9 mouse cellular contexts compared by ENCODE assay signal in the genomic region with DNA sequence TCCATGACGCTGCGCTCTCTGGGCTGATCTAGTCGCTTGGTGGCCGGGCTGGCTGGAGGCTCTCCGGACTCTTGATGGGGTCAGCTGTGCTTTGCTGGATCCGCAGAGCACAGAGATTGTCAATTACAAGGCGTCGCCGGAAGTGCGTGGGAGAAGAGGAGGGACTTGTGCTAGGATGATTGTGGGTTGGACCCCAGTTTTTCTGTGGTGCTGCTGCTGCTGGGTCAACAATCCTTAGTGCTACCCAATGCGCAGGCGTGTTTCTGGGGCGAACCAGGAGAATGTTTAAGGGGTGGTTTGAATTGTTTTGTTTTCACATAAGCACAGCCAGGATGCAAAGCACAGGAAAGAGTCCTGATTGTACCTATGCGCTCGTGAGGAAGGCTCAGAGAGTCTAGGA. TPM values are rescaled to one million over a fixed set of nuclear protein-coding genes. Genes with fewer than 3 reads are reported as not detected.
DNase-seq lines count a peak whose midpoint lies in the region; ATAC-seq and TF ChIP-seq lines count a peak whose summit lies in the region.
"Had no signal": no experiment of that assay in that cellular context is flagged by ENCODE, and none has a peak within 500 bp of the region (broad histone marks: within the 10 kb centered on the region; RNA-seq: fewer than 3 reads in every experiment).

Rtl8b (minus strand) TSS at position 115 of the 400 bp plus-strand sequence.

- H3K4me3 ChIP-seq in forebrain, embryonic 13.5 days: peak within 1 kb of the TSS; percentile 32
- H3K4me3 ChIP-seq in heart, postnatal 0 days (ENCODE audit: low read depth, low read length): peak within 1 kb of the TSS; percentile 39
- peak within 1 kb of the TSS; percentile 30 to 32; a peak in 2 of 4 replicates for H3K4me3 ChIP-seq in liver, embryonic 14.5 days (ENCODE audit: insufficient read depth in 1 of 2, low read depth in 2 of 2, low read length in 2 of 2)
- peak within 1 kb of the TSS; percentile 33 for H3K4me3 ChIP-seq in stomach, embryonic 15.5 days (replicated peaks)

- TF ChIP-seq CTCF in heart, postnatal 0 days (IDR thresholded peaks at IDR 0.05; ENCODE audit: low read depth): no peak
- TF ChIP-seq CTCF in liver, embryonic 14.5 days (IDR thresholded peaks at IDR 0.05; ENCODE audit: low read depth): no peak

- peak within 1 kb of the TSS; percentile 61; the same call in 1 of the 2 replicates for H3K27ac ChIP-seq in forebrain, embryonic 13.5 days
- H3K27ac ChIP-seq in heart, postnatal 0 days (ENCODE audit: low read depth): 0 out of 2 replicates have a peak within 1 kb of the TSS, but pooled peaks have one; percentile 30
- no peak within 1 kb of the TSS for H3K27ac ChIP-seq in liver, embryonic 14.5 days
- H3K27ac ChIP-seq in stomach, embryonic 15.5 days: no peak within 1 kb of the TSS

- H3K9me3 ChIP-seq in forebrain, embryonic 13.5 days (replicated peaks): no peaks in the 10 kb centered on the region
- H3K9me3 ChIP-seq in heart, postnatal 0 days (replicated peaks; ENCODE audit: control insufficient read depth, low read length): no peaks in the 10 kb centered on the region
- no peaks in the 10 kb centered on the region for H3K9me3 ChIP-seq in liver, embryonic 14.5 days (ENCODE audit: control insufficient read depth, low read length)
- H3K9me3 ChIP-seq in stomach, embryonic 15.5 days: no peaks in the 10 kb centered on the region

- H3K36me3 ChIP-seq in forebrain, embryonic 13.5 days (ENCODE audit: poor library complexity, severe bottlenecking): no peaks in the 10 kb centered on the region
- H3K36me3 ChIP-seq in heart, postnatal 0 days (replicated peaks; ENCODE audit: control insufficient read depth, insufficient read depth, low read length): no peaks in the 10 kb centered on the region
- no peaks in the 10 kb centered on the region for H3K36me3 ChIP-seq in liver, embryonic 14.5 days (replicated peaks; ENCODE audit: control insufficient read depth, insufficient read depth, low read depth)
- H3K36me3 ChIP-seq in stomach, embryonic 15.5 days: no peaks in the 10 kb centered on the region

- no peak for TF ChIP-seq EP300 in heart, postnatal 0 days (IDR thresholded peaks at IDR 0.05; ENCODE audit: low read depth)
- no peak for TF ChIP-seq EP300 in liver, embryonic 14.5 days (IDR thresholded peaks at IDR 0.05; ENCODE audit: low read depth)

- peak; percentile 97 for ATAC-seq in forebrain, embryonic 13.5 days
- ATAC-seq in heart, postnatal 0 days (ENCODE audit: insufficient read depth, low read depth): peak; percentile 91
- peak; percentile 65 for ATAC-seq in liver, embryonic 14.5 days (ENCODE audit: insufficient read depth)
- peak; percentile 87 for ATAC-seq in stomach, embryonic 15.5 days (ENCODE audit: insufficient read depth, low FRiP score, low read depth)

- WGBS in forebrain, embryonic 13.5 days: 18% methylated on average over 9 of the region's 15 CpGs
- WGBS in heart, postnatal 0 days: 25% methylated on average over 12 of the region's 15 CpGs
- 16% methylated on average over 11 of the region's 15 CpGs for WGBS in liver, embryonic 14.5 days (ENCODE audit: insufficient replicate concordance)
- 11% methylated on average over 12 of the region's 15 CpGs for WGBS in stomach, embryonic 15.5 days

- H3K4me1 ChIP-seq in forebrain, embryonic 13.5 days: no peaks in the 10 kb centered on the region
- H3K4me1 ChIP-seq in heart, postnatal 0 days (ENCODE audit: control insufficient read depth, insufficient read depth): no peaks in the 10 kb centered on the region
- no peaks in the 10 kb centered on the region for H3K4me1 ChIP-seq in liver, embryonic 14.5 days (replicated peaks; ENCODE audit: control insufficient read depth in 2 of 2, insufficient read depth in 2 of 2, low read length in 1 of 2)
- no peaks in the 10 kb centered on the region for H3K4me1 ChIP-seq in stomach, embryonic 15.5 days

- H3K4me2 ChIP-seq in forebrain, embryonic 13.5 days: peak within 1 kb of the TSS; percentile 52
- peak within 1 kb of the TSS; percentile 47 for H3K4me2 ChIP-seq in heart, postnatal 0 days (ENCODE audit: low read depth, low read length)
- peak within 1 kb of the TSS; percentile 38 for H3K4me2 ChIP-seq in liver, embryonic 14.5 days (ENCODE audit: low read depth)
- peak within 1 kb of the TSS; percentile 41 for H3K4me2 ChIP-seq in stomach, embryonic 15.5 days

- no peaks in the 10 kb centered on the region for H3K27me3 ChIP-seq in forebrain, embryonic 13.5 days
- no peaks in the 10 kb centered on the region for H3K27me3 ChIP-seq in heart, postnatal 0 days (ENCODE audit: control insufficient read depth, insufficient read depth, low read length)
- no peaks in the 10 kb centered on the region for H3K27me3 ChIP-seq in liver, embryonic 14.5 days (ENCODE audit: control insufficient read depth, insufficient read depth, low read length)
- no peaks in the 10 kb centered on the region for H3K27me3 ChIP-seq in stomach, embryonic 15.5 days (replicated peaks)

- 0 out of 2 replicates have a peak within 1 kb of the TSS, but pooled peaks have one; percentile 26 for H3K9ac ChIP-seq in forebrain, embryonic 13.5 days
- no peak within 1 kb of the TSS for H3K9ac ChIP-seq in heart, postnatal 0 days (replicated peaks; ENCODE audit: low read depth, low read length)
- no peak within 1 kb of the TSS for H3K9ac ChIP-seq in liver, embryonic 14.5 days (replicated peaks)
- no peak within 1 kb of the TSS for H3K9ac ChIP-seq in stomach, embryonic 15.5 days

- peak; percentile 86 for DNase-seq in CD4-positive helper T cell, adult 2 months (ENCODE audit: low read depth, low spot score)
- DNase-seq in c-Kit-positive CD71-negative TER-119-negative erythroid progenitor cells, embryonic 14.5 days (ENCODE audit: low read depth): peak; percentile 43
- peak; percentile 82 for DNase-seq in heart, postnatal 0 days (ENCODE audit: low spot score)
- DNase-seq in kidney, postnatal 36 days: peak; percentile 84 to 88
- peak; percentile 26 to 35 (median 30) for DNase-seq in liver, embryonic 14.5 days (ENCODE audit: low read depth in 3 of 3, low spot score in 3 of 3)
- DNase-seq in neural tube, embryonic 10.5 days (ENCODE audit: extremely low spot score, low spot score): peak; percentile 64

RNA-seq across cellular contexts. Expression of gene Rtl8b, which starts in this region (rescaled TPM):
- polyA plus RNA-seq in forebrain, embryonic 13.5 days (2015; fragmentation: Nextera tagmentation; extraction: Ambion mirVana): 85.7 and 88.0 TPM in 2 replicates
- total RNA-seq in heart, postnatal 0 days (2014; rRNA removed; ENCODE audit: low replicate concordance): 191 and 261 TPM in 2 replicates
- polyA plus RNA-seq in heart, postnatal 0 days (2015; fragmentation: Nextera tagmentation; extraction: Ambion mirVana): 97.1 and 102 TPM in 2 replicates
- polyA plus RNA-seq in liver, embryonic 14.5 days (2012; rRNA removed): 6.7 and 7.9 TPM in 2 replicates
- 4.2 and 4.3 TPM in 2 replicates for polyA plus RNA-seq in liver, embryonic 14.5 days (2014; fragmentation: Nextera tagmentation; extraction: Ambion mirVana)
- polyA plus RNA-seq in stomach, embryonic 15.5 days (2015; fragmentation: Nextera tagmentation; extraction: Ambion mirVana): 48.5 and 58.4 TPM in 2 replicates
- total RNA-seq: MEL had no signal

Comparison
In these comparisons a context has a peak if more than half of its experiments do, and no peak if none do; other contexts are left out.
1. DNase-seq: peak in every context shown above with its lines; median percentile 86 in CD4-positive helper T cell, adult 2 months; 86 in kidney, postnatal 36 days; 82 in heart, postnatal 0 days; 64 in neural tube, embryonic 10.5 days; 43 in c-Kit-positive CD71-negative TER-119-negative erythroid progenitor cells, embryonic 14.5 days; 30 in liver, embryonic 14.5 days.
2. H3K27ac ChIP-seq: peak in forebrain, embryonic 13.5 days (single experiment) and heart, postnatal 0 days (single experiment); none in liver, embryonic 14.5 days (single experiment) and stomach, embryonic 15.5 days (single experiment).
3. Peak in every context shown above with its lines, with median percentiles within 50 percentile points of each other: ATAC-seq, H3K4me2 ChIP-seq and H3K4me3 ChIP-seq.